Mouse (Mus musculus): Measurements from ENCODE around the gene Acly. TPM values are rescaled to one million over a fixed set of nuclear protein-coding genes. Genes with fewer than 3 reads are reported as not detected.
"Not testable (repeated sequence)": the region's sequence is repeated elsewhere in the genome, so short reads cannot be mapped to it uniquely, and the experiment has no call there.

Acly gene
- total and polyA plus RNA-seq, 3 experiments, result 213 to 277 (median 246) TPM

DNA sequence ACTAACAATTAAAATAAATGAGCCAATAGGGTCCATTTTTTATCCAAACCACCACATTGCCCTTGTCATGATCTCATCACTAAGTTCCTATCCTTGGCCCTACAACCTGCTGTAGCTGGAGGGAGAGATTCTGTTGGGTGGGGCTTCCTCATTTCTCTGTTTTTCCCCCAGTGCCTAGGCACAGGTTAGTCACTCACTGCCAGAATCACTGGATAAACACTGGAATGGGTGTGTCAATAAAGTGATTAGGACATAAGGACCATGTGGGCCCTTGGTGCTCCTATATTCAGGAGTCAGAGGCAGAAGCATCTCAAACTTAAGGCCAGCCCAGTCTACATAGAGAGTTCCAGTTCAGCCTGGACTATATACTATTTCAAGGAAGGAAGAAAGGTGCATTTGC lies 8.7 kb upstream of the Acly start:
- no peak overlapping the region for H3K27ac ChIP-seq (ENCODE audit: insufficient read depth, low read depth)
- no peak for TF ChIP-seq CTCF (conservative IDR thresholded peaks at IDR 0.05 in 1 of 2, IDR thresholded peaks at IDR 0.05 in 1 of 2; ENCODE audit: low read depth in 2 of 2, low read length in 2 of 2)
- no peak for TF ChIP-seq JUND (conservative IDR thresholded peaks at IDR 0.05; ENCODE audit: low read depth, low read length)
- no peak for TF ChIP-seq CHD2 (IDR thresholded peaks at IDR 0.05; ENCODE audit: low read length)
- TF ChIP-seq RCOR1 (conservative IDR thresholded peaks at IDR 0.05; ENCODE audit: low read depth, low read length), result no peak
- TF ChIP-seq MAFK (IDR thresholded peaks at IDR 0.05; ENCODE audit: insufficient replicate concordance, low read length), result no peak
- TF ChIP-seq USF2 (conservative IDR thresholded peaks at IDR 0.05; ENCODE audit: low read depth, low read length), result no peak
- TF ChIP-seq ZNF384 (IDR thresholded peaks at IDR 0.05; ENCODE audit: low read depth, low read length), result no peak
- TF ChIP-seq TCF12 (IDR thresholded peaks at IDR 0.05; ENCODE audit: low read depth, low read length), result no peak
- no peak for TF ChIP-seq BHLHE40 (IDR thresholded peaks at IDR 0.05; ENCODE audit: low read depth, low read length)
- TF ChIP-seq MXI1 (IDR thresholded peaks at IDR 0.05; ENCODE audit: low read depth, low read length), result no peak
- TF ChIP-seq POLR2A (IDR thresholded peaks at IDR 0.05; ENCODE audit: low read depth, low read length), result no peak
- no peak for TF ChIP-seq JUN (IDR thresholded peaks at IDR 0.05; ENCODE audit: insufficient read depth, low read depth, low read length)
- no peak overlapping the region for H3K9ac ChIP-seq (ENCODE audit: insufficient read depth, low read depth)
- H3K4me3 ChIP-seq (replicated peaks in 1 of 3; ENCODE audit: low read depth in 2 of 3, low read length in 2 of 3, poor library complexity in 1 of 3), result no peak overlapping the region
- in situ Hi-C loops (cut with MboI; ENCODE audit: low pct_ligation_motif_present, low pct_unique_long_range_greater_than_20kb, low sequenced_read_pairs), result no loop called here
- H3K36me3 ChIP-seq (replicated peaks in 1 of 2; ENCODE audit: control insufficient read depth in 1 of 2, insufficient read depth in 1 of 2, low read length in 1 of 2), result no peaks in the 10 kb centered on the region
- H3K4me1 ChIP-seq (ENCODE audit: control insufficient read depth in 1 of 2, insufficient read depth in 2 of 2), result peaks cover 0 to 2% of the 10 kb centered on the region in 2 experiments; a peak in 2 of 4 replicates
- H3K4me2 ChIP-seq (ENCODE audit: insufficient read depth, low read depth, poor library complexity, severe bottlenecking), result no peak overlapping the region
- no peaks in the 10 kb centered on the region for H3K79me2 ChIP-seq (replicated peaks; ENCODE audit: control insufficient read depth, extremely low read depth, insufficient read depth, poor library complexity, severe bottlenecking)
- DNase-seq (ENCODE audit: extremely low read depth), result no peak
- peaks cover 17% of the 10 kb centered on the region for H3K9me3 ChIP-seq (replicated peaks; ENCODE audit: low read length)
- dilution Hi-C loops (cut with MboI; ENCODE audit: extremely low pct_ligation_motif_present, extremely low pct_unique_long_range_greater_than_20kb, low sequenced_read_pairs), result no loop called here
- H3K27me3 ChIP-seq (replicated peaks), result peaks cover 19% of the 10 kb centered on the region

- no peaks in the 10 kb centered on the region for H3K36me3 ChIP-seq (replicated peaks in 1 of 2; ENCODE audit: control insufficient read depth in 1 of 2, insufficient read depth in 1 of 2, low read length in 1 of 2)
- peaks cover 19% of the 10 kb centered on the region for H3K27me3 ChIP-seq (replicated peaks)
- peaks cover 0 to 4% of the 10 kb centered on the region in 2 experiments; a peak in 2 of 4 replicates for H3K4me1 ChIP-seq (ENCODE audit: control insufficient read depth in 1 of 2, insufficient read depth in 2 of 2)
- H3K79me2 ChIP-seq (replicated peaks; ENCODE audit: control insufficient read depth, extremely low read depth, insufficient read depth, poor library complexity, severe bottlenecking), result no peaks in the 10 kb centered on the region
- no peak overlapping the region for H3K9ac ChIP-seq (ENCODE audit: insufficient read depth, low read depth)
- dilution Hi-C loops (cut with MboI; ENCODE audit: extremely low pct_ligation_motif_present, extremely low pct_unique_long_range_greater_than_20kb, low sequenced_read_pairs) (no loop called here), in situ Hi-C loops (cut with MboI; ENCODE audit: low pct_ligation_motif_present, low pct_unique_long_range_greater_than_20kb, low sequenced_read_pairs) (no loop called here)
- DNase-seq (ENCODE audit: extremely low read depth), result no peak
- H3K9me3 ChIP-seq (replicated peaks; ENCODE audit: low read length), result peaks cover 17% of the 10 kb centered on the region
- TF ChIP-seq USF1 (IDR thresholded peaks at IDR 0.05; ENCODE audit: low read depth, low read length) (no peak), NRF1 (IDR thresholded peaks at IDR 0.05; ENCODE audit: low read depth, low read length) (no peak), ETS1 (conservative IDR thresholded peaks at IDR 0.05; ENCODE audit: low read depth, low read length) (no peak), POLR2AphosphoS2 (IDR thresholded peaks at IDR 0.05; ENCODE audit: low read depth, low read length) (no peak), UBTF (IDR thresholded peaks at IDR 0.05; ENCODE audit: low read depth, low read length) (no peak), CHD1 (IDR thresholded peaks at IDR 0.05; ENCODE audit: low read depth, low read length) (no peak), JUN (IDR thresholded peaks at IDR 0.05; ENCODE audit: insufficient read depth, low read depth, low read length) (no peak), TBP (conservative IDR thresholded peaks at IDR 0.05; ENCODE audit: low read depth, low read length) (no peak), NELFE (IDR thresholded peaks at IDR 0.05; ENCODE audit: low read depth, low read length) (no peak), USF2 (conservative IDR thresholded peaks at IDR 0.05; ENCODE audit: low read depth, low read length) (no peak), BHLHE40 (IDR thresholded peaks at IDR 0.05; ENCODE audit: low read depth, low read length) (no peak), IRF4 (IDR thresholded peaks at IDR 0.05; ENCODE audit: low read depth, low read length) (no peak), JUND (conservative IDR thresholded peaks at IDR 0.05; ENCODE audit: low read depth, low read length) (no peak), POLR2A (IDR thresholded peaks at IDR 0.05; ENCODE audit: low read depth, low read length) (no peak), MEF2A (IDR thresholded peaks at IDR 0.05; ENCODE audit: borderline replicate concordance, low read depth, low read length) (no peak), ZMIZ1 (IDR thresholded peaks at IDR 0.05; ENCODE audit: low read depth, low read length) (no peak), MXI1 (IDR thresholded peaks at IDR 0.05; ENCODE audit: low read depth, low read length) (no peak), EP300 (IDR thresholded peaks at IDR 0.05; ENCODE audit: low read length) (no peak), MYC (IDR thresholded peaks at IDR 0.05; ENCODE audit: low read depth, low read length) (no peak)
- H3K4me2 ChIP-seq (ENCODE audit: insufficient read depth, low read depth, poor library complexity, severe bottlenecking), result no peak overlapping the region
- no peak overlapping the region for H3K27ac ChIP-seq (ENCODE audit: insufficient read depth, low read depth)
- no peak overlapping the region for H3K4me3 ChIP-seq (replicated peaks in 1 of 3; ENCODE audit: low read depth in 2 of 3, low read length in 2 of 3, poor library complexity in 1 of 3)
Measured at GRCm38 (mm10) chr11:100535996-100536395, 8.2 kb upstream of the Acly start.

- H3K4me2 ChIP-seq (ENCODE audit: insufficient read depth, low read depth, poor library complexity, severe bottlenecking); H3K4me3 ChIP-seq (replicated peaks in 1 of 3; ENCODE audit: low read depth in 2 of 3, low read length in 2 of 3, poor library complexity in 1 of 3); H3K4me1 ChIP-seq (ENCODE audit: control insufficient read depth in 1 of 2, insufficient read depth in 2 of 2); dilution Hi-C loops (cut with MboI; ENCODE audit: extremely low pct_ligation_motif_present, extremely low pct_unique_long_range_greater_than_20kb, low sequenced_read_pairs); H3K9ac ChIP-seq (ENCODE audit: insufficient read depth, low read depth); in situ Hi-C loops (cut with MboI; ENCODE audit: low pct_ligation_motif_present, low pct_unique_long_range_greater_than_20kb, low sequenced_read_pairs); H3K79me2 ChIP-seq (replicated peaks; ENCODE audit: control insufficient read depth, extremely low read depth, insufficient read depth, poor library complexity, severe bottlenecking); DNase-seq (ENCODE audit: extremely low read depth); H3K27ac ChIP-seq (ENCODE audit: insufficient read depth, low read depth); H3K36me3 ChIP-seq (replicated peaks in 1 of 2; ENCODE audit: control insufficient read depth in 1 of 2, insufficient read depth in 1 of 2, low read length in 1 of 2): not testable (repeated sequence)
- Histone ChIP-seq H3K9me3 (replicated peaks; ENCODE audit: low read length) (peaks cover 17% of the 10 kb centered on the region), H3K27me3 (replicated peaks) (peaks cover 12% of the 10 kb centered on the region)
Measured at GRCm38 (mm10) chr11:100534821-100535220, 7.0 kb upstream of the Acly start.

Measured in CH12.LX (cell line).